Mouse (Mus musculus): ENCODE measurements around the gene Arhgef25.

The Arhgef25 gene

DNA sequence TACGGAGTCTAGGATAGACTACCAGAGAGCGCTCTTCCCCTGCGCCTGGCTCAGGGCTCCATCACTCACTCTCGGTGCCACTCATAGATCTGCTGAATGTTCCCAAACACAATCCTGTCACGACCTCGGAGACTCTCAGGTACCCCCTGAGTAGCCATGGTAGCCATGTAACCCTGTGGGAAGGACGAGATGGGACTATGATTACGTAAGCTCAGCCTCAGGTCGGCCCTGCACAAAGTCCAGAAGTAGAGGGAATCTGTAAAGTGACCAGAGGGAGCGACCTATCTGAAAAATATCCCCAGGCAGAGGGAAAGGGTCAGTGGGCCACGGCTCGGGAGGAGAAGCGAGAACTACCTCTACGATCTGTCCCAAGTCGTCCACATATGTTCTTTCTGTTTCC, 4.4 kb downstream of the Arhgef25 start:
- DNase-seq (ENCODE audit: low read depth, low spot score) = no peak

DNA sequence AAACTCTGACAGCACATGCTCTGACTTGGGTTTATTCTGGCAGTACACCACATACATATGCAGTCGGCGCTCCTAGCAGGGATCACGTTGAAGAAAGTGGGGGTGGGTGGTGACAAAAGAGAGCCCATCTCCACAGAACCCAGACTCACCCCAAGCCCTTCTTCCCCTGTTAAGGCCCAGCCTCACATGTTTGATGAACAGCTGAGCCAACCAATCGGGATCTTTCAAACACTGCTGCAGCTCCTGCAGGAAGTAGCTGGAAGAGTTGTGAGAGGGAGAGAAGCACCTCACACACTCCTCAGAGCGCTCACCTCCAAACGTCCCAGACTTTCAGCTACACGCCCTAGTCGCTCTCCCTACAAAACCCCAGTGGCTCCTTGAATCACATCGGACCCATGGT, 4.8 kb downstream of the Arhgef25 start:
- DNase-seq (ENCODE audit: low read depth, low spot score) = no peak

DNA sequence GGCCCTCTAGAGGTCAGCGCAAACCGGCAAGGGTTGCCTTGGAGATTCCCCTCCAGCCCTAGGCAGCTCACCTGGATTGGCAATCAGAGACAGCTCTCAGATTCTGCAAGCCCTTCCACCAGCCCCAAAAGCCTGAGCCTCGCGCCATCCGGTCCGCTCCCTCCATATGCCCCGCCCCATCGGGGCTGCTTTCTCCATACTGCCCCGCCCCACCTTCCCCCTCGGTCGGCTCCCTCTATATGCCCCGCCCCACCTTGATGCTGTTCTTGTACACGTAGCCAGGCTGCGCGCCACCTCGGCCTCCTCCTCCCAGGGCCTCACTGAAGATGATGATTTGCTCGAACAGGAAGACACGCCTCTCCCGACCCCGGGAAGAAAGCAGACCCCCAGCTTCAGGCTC, 6.1 kb downstream of the Arhgef25 start:
- DNase-seq (ENCODE audit: low read depth, low spot score) = peak; percentile 66

DNA sequence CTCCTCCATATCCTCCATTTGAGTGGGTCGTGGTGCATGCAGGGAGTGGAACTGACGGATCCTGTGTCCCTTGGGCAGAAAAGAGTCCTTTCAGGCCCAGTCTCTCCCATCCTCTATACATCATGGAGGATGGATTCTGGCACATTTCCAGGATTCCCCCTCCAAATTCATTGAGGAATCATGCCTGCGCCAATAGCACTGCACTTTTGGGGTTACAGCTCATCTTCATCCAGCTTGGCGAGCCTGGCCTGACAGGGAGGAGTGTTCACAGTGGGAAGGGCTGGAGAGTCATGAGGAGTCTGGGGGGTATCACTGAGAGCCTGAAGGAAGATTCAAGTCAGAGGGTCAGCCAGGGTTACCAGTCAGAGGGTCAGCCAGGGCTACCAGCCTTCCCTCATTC, 7.3 kb downstream of the Arhgef25 start:
- DNase-seq (ENCODE audit: low read depth, low spot score) = no peak

- no peak for DNase-seq (ENCODE audit: low read depth, low spot score)
Observed at GRCm38 (mm10) chr10:127181566-127181965, 8.3 kb downstream of the Arhgef25 start.

GRCm38 (mm10) chr10:127180695-127181047, 9.2 kb downstream of the Arhgef25 start:
- no peak for DNase-seq (ENCODE audit: low read depth, low spot score)

- no peak for DNase-seq (ENCODE audit: low read depth, low spot score)
Observed at GRCm38 (mm10) chr10:127179871-127180694, 9.8 kb downstream of the Arhgef25 start, which contains the start of gene Slc26a10. Gene Slc26a10, minus strand, starts transcription at chr10:127180645.

DNA sequence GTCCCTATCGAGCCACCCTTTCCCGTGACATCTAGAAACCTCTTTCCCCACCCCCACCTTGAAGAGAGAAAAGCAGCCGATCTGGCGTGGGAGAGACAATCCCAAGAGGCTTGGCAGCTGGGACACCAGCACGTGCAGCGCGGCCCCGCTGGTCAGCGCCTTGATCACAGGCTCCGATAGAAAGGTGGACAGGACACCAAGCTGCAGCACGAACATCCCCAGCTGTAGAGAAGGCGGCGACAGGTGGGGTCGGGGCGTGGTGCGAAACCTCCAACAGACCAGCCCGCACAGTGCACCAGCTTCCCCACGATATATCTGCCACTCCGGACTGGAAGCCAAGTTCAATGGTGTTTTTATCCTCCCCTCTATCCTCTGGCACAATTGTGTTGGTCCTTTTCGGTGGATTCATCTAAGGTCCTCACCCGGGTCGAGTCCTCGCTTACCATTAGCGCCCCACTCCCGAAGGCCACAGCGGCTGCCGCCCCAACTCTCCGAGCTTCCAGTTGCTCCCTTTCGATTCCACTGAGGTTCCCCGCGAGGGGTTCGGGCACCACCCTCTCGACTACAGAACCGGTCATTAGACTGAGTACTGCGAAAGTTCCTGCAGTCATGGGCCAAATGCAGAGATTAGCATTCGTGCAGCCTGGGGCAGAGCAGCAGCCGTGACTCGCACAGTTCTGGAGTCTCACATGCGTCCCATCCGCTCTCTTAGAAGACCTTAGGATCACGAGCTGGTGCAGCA, 11.4 kb downstream of the Arhgef25 start:
- DNase-seq (ENCODE audit: low read depth, low spot score) = no peak

DNA sequence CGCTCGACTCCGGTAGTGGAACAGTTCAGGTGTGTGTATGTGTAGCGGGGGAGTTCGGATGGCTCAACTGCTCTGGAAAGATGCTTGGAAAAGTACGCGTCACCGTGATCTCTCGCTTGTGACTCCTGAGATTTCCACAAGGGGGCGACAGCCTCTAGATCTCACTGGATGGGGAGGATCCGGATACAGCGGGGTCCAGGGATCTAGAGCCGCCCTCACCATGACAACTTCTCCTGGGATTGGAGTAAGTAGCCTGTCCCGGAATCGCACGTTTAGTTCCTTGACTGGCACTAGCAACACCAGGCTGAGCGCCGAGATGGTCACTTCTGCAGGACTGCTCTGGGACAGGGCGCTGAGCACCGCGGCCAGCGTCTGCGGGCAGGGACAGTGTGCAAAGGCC, 12.2 kb downstream of the Arhgef25 start:
- DNase-seq (ENCODE audit: low read depth, low spot score) = peak; percentile 71

DNA sequence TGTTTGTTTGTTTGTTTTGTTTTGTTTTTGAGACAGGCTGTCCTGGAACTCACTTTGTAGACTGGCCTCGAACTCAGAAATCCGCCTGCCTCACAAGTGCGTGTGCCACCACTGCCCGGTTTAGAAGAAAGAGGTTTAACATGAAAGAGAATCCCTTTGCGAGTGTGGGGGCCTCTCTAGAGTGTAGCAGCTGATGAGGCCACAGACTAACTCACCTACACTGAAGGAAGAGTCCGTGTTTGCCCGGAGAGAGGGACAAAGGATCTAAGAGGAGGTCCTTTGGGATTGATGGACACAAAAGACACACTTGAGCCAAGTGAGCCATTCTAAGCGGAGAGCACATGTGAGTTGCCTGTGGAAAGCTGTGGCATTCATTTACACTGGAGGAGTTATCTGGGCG, 12.6 kb downstream of the Arhgef25 start:
- DNase-seq (ENCODE audit: low read depth, low spot score) = no peak

DNA sequence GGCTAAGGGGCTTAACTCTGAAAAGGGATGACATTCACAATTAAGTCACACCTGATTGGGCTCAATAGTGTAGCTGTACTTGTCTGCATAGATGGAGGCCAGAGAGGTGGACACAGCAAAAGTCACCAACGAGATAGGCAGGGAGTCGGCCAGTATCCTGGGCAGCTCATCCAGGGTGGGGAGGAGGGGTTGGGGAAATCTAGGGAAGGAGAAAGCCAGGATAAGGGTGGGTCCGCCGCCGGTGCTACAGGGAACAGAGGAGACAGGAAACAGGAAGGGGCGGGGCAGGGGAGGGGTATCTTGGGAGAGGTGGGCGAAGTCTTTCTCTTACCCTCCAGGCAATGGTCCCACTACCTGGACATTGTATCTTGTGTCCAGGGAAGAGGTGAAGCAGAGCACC, 13.1 kb downstream of the Arhgef25 start:
- DNase-seq (ENCODE audit: low read depth, low spot score) = no peak

DNA sequence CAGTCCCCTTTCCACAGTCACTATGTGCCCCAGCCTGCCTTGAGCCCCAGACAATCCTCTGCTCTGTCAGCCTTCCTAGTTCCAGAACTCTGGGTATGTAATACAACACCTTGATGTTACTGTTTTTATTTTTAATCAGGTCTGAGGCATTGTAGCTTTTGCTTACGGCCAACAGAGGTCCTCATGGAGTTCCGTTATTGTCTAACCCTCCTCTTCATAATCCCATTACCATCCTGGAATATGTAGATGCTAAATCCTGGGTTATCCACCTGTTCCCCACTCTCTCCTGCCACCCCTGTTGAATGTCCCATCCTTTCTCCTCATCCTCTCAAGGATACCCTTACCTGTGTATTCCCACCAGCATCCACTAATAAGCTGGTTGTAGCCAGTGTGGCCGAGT, 13.7 kb downstream of the Arhgef25 start:
- DNase-seq (ENCODE audit: low read depth, low spot score) = no peak

DNA sequence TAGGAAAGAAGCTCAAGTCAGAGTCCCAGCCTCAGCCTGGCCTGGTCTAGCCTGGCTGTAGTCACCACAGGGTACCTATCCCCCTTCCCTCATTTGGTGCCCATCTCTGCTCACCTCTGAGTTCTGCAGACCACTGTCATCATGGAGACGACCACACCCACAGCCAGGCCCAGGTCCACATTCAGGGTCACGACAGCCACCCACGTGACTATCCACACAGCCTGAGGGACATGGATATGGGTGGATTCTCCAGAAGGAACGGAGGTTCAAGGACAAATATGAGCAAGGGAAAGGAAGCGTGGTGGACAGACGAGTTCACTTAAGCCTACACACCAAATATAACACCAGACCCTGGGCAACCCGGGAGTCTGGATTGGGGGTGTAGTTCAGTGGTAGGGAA, 15.7 kb downstream of the Arhgef25 start:
- no peak for DNase-seq (ENCODE audit: low read depth, low spot score)

DNA sequence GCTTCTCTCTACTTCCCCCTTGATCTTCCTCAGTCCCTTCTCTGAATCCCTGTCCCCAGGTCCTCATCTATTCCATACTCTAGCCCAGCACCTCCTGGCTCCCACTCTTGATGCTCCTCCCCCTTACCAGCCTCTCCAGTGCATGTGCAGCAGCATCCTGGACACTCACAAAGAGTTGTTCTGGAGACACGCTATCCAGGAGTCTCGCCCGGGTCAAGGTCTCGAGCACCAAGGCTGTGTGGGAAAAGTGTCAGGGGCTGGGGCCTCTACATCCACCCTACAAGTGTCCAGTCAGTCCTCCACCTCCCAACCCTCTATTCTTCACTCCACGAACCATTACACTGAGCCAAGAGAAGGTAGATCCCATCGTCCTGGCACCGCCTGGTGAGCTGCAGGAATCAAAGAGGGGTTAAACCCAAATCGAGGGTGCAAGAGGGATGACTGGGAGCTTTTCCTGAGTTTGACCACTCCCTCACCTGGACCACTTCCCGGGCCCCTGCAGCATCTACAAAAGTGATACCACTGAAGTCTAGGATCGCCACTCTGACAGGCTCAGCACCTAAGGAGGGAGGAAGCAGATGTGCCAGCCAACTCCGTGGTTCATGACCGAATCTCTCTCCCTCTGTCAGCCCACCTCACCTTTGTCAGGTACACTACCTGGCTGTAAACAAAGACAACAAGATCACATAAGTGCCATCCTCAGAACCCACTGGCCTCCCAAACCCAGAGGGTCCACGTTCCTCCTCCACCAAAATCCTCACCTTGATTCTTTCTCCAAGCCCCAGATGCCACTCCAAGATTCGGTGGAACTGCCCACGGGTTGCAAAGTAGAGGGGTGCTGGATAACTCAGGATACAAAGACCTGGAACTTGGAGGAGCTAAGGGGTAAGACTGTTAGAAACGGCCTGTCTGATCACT, 16.5 kb downstream of the Arhgef25 start:
- no peak for DNase-seq (ENCODE audit: low read depth, low spot score)

DNA sequence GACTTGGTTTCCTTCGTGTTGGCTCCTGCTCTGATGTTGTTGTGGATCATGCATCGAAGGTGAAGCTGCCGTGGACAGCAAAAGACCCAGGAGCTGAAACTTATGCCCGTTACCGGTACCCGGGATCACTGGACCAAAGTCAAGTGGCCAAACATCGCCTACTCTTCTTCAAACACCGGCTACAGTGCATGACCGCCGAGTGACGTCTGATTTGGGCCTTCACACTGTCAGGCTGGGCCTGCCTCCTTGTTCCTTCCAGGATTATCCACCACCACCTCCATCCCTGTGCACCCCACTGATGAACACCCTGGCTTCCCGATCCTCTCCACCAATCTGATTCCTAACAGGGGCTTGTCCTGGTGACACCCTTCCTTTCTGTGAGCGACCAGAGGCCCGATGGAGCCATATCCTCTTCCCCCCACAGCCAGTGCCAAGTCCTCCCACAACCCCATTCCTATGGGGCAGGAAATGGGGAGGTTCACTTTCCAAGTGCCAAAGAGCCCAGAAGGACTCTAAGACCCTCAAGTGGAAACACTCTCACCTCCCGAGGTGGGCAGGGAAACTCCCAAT, 18.2 kb downstream of the Arhgef25 start:
- no peak for DNase-seq (ENCODE audit: low read depth, low spot score)

DNA sequence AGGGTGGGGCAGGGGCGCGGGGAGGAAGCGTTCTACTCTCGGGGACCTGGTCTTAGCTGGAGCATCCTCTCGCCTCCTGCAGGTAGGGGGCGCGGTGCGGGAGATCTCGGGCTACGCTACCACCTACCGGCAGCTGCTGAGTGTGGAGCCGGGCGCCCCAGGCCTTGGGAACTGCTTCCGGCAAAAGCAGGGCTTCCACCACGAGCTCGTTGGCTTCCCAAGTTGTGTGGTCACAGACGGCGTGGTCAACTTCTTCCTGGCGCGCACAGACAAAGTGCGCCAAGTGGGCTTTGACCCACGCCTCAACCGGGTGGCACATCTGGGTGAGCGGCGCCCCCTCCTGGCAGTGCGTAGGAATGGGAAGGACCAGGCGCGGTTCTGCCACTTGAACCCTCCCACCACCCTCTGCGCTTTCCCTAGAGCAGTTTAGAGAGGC, 19.0 kb downstream of the Arhgef25 start:
- DNase-seq (ENCODE audit: low read depth, low spot score) = peak; percentile 79

DNA sequence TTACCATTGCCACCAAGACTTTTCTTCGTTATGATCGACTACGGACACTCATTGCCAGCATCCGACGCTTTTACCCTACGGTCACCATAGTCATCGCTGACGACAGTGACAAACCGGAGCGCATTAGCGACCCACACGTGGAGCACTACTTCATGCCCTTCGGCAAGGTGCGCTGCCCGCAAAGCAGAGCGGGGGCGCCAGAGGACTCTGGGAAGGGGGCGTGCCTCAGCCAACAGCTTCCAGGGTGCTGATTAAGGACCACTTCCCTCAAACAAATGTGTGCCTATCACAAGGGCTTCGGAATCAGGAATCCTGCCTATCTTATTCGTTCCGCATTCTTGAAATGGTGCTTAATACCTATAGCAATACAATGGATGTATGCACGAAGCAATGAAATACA, 19.9 kb downstream of the Arhgef25 start:
- no peak for DNase-seq (ENCODE audit: low read depth, low spot score)

- DNase-seq (ENCODE audit: low read depth, low spot score) = no peak
Observed at GRCm38 (mm10) chr10:127167614-127168192, 22.2 kb downstream of the Arhgef25 start.

DNA sequence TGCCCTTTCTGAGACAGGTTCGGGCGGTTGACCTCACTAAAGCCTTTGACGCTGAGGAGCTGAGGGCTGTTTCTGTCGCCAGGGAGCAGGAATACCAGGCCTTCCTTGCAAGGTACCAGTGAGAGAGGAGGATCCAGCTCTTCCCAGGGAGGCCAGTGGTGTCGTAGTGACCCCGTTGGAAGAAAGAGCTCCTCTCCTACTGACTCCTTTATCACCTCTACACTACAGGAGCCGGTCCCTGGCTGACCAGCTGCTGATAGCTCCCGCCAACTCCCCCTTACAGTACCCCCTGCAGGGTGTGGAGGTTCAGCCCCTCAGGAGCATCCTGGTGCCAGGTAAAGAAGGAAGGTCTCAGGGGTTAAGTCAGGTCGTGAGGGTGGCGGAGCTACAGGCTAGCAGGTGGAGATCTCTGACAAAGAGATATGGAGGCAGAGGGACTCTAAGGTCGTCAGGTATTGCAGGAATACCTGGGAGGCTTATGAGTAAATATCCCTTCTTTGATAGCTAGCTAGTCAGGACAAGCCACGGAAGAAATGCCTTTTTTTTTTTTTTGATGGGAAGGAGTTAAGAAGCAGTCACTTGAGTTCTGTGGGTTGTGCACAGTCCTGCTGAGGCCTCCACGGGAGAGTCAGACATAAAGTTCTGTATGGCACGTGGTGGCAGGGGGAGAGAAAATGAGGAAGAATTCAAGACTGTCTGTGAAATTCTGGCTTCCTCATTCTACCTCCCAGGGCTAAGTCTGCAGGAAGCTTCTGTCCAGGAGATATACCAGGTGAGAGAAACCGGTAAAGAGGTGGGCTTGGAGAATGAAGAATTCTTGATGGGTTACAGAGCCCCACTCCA, 22.9 kb downstream of the Arhgef25 start:
- DNase-seq (ENCODE audit: low read depth, low spot score) = no peak

- DNase-seq (ENCODE audit: low read depth, low spot score) = no peak
Observed at GRCm38 (mm10) chr10:127166404-127166715, 23.5 kb downstream of the Arhgef25 start.

Measured in WW6 (cell line).